Mouse (Mus musculus): ENCODE results near the gene Ahnak2. TPM values are rescaled to one million over a fixed set of nuclear protein-coding genes. Genes with fewer than 3 reads are reported as not detected.
A peak's percentile ranks its signal among the peaks of the same experiment; 100 is the strongest.
"Not testable (repeated sequence)": the region's sequence is repeated elsewhere in the genome, so short reads cannot be mapped to it uniquely, and the experiment has no call there.

Ahnak2 gene
- 10 to 100 TPM; 15.3 to 16.6 TPM for total RNA-seq (2021)
- long read RNA-seq, experiment 1, partial matches to known transcripts = 0 of 1 reads
- long read RNA-seq, experiment 1, other reads (novel, unspliced or antisense) = 0 of 1 reads
- long read RNA-seq, experiment 2 = 0 reads

- DNase-seq = no peak
Measured at GRCm38 (mm10) chr12:112801864-112802846, at the start of gene Ahnak2. Gene Ahnak2, minus strand, starts transcription at chr12:112802657.

GRCm38 (mm10) chr12:112851116-112851515, 48.7 kb upstream of the Ahnak2 start:
- no peak for DNase-seq

GRCm38 (mm10) chr12:112850344-112850743, 47.9 kb upstream of the Ahnak2 start:
- no peak for DNase-seq

GRCm38 (mm10) chr12:112849235-112850022, 47.0 kb upstream of the Ahnak2 start:
- DNase-seq = no peak

GRCm38 (mm10) chr12:112847880-112848279, 45.4 kb upstream of the Ahnak2 start:
- no peak for DNase-seq

GRCm38 (mm10) chr12:112843803-112844202, 41.3 kb upstream of the Ahnak2 start:
- DNase-seq = peak; percentile 86 to 95

GRCm38 (mm10) chr12:112842128-112842527, 39.7 kb upstream of the Ahnak2 start:
- not testable (repeated sequence) for DNase-seq

GRCm38 (mm10) chr12:112841338-112841892, 39.0 kb upstream of the Ahnak2 start:
- DNase-seq = not testable (repeated sequence)

GRCm38 (mm10) chr12:112840209-112841086, 38.0 kb upstream of the Ahnak2 start:
- no peak for DNase-seq

GRCm38 (mm10) chr12:112835046-112835445, 32.6 kb upstream of the Ahnak2 start:
- DNase-seq = no peak

GRCm38 (mm10) chr12:112833527-112833926, 31.1 kb upstream of the Ahnak2 start:
- DNase-seq = no peak

- no peak for DNase-seq
Measured at GRCm38 (mm10) chr12:112832411-112832810, 30.0 kb upstream of the Ahnak2 start.

- no peak for DNase-seq
Measured at GRCm38 (mm10) chr12:112830570-112830969, 28.1 kb upstream of the Ahnak2 start.

- no peak for DNase-seq
Measured at GRCm38 (mm10) chr12:112830141-112830540, 27.7 kb upstream of the Ahnak2 start.

- peak; percentile 98 for DNase-seq
Measured at GRCm38 (mm10) chr12:112829244-112829864, 26.9 kb upstream of the Ahnak2 start, which contains the start of gene Cdca4. Gene Cdca4, minus strand, starts transcription at chr12:112829423.

- DNase-seq = no peak
Measured at GRCm38 (mm10) chr12:112828501-112829243, 26.2 kb upstream of the Ahnak2 start.

GRCm38 (mm10) chr12:112825901-112826300, 23.4 kb upstream of the Ahnak2 start:
- no peak for DNase-seq

GRCm38 (mm10) chr12:112823221-112823620, 20.8 kb upstream of the Ahnak2 start:
- DNase-seq = peak in 1 of 2 experiments; percentile 31

- no peak for DNase-seq
Measured at GRCm38 (mm10) chr12:112822676-112823075, 20.2 kb upstream of the Ahnak2 start.

GRCm38 (mm10) chr12:112821974-112822373, 19.5 kb upstream of the Ahnak2 start:
- no peak for DNase-seq
